Mouse (Mus musculus) liver, embryonic 14.5 days (tissue): ENCODE measurements around the gene Olfr700. TPM values are rescaled to one million over a fixed set of nuclear protein-coding genes. Genes with fewer than 3 reads are reported as not detected.
A peak's percentile ranks its signal among the peaks of the same experiment; 100 is the strongest.

Experiments
- ATAC-seq: fragments of 200-750 bp; cut with Nextera tagmentation; 2 replicates; pipeline ENCODE4 v1.8.0; 2017; ENCODE audit warnings: moderate number of reproducible peaks, mild to moderate bottlenecking, moderate library complexity; ENCODE audit not compliant: insufficient read depth
- DNase-seq, 3 experiments: peaks; one replicate each; pipeline ENCODE4 v3.0.0-alpha.2; 2012 to 2013; ENCODE audit warnings: low read depth in 3 of 3, low spot score in 3 of 3
- H3K27ac ChIP-seq: fragments of 300-500 bp; sonication (generic); 2 replicates; pipeline ENCODE4 v1.5.1; 2014; ENCODE audit warnings: moderate library complexity, mild to moderate bottlenecking, control low read depth, inconsistent platforms
- H3K27me3 ChIP-seq: fragments of 300-500 bp; sonication (generic); 2 replicates; pipeline ENCODE4 v1.6.1; 2014; ENCODE audit warnings: mild to moderate bottlenecking, low read length, moderate library complexity; ENCODE audit not compliant: control insufficient read depth, insufficient read depth
- H3K36me3 ChIP-seq: fragments of 300-500 bp; sonication (generic); replicated peaks from 2 replicates; pipeline ENCODE4 v1.6.1; 2014; ENCODE audit warnings: low read depth; ENCODE audit not compliant: control insufficient read depth, insufficient read depth
- H3K4me1 ChIP-seq, 2 experiments: fragments of 200-500 bp in 1 of 2; fragments of 300-500 bp in 1 of 2; sonication (generic) in 1 of 2; replicated peaks; 2 replicates each; pipeline ENCODE4 v1.6.1; 2012 to 2014; ENCODE audit warnings: antibody characterized with exemption in 1 of 2, inconsistent platforms in 1 of 2, low read length in 1 of 2; ENCODE audit not compliant: control insufficient read depth in 2 of 2, insufficient read depth in 2 of 2
- H3K4me2 ChIP-seq: fragments of 300-500 bp; sonication (generic); 2 replicates; pipeline ENCODE4 v1.6.1; 2014; ENCODE audit warnings: low read depth, mild to moderate bottlenecking, control low read depth, moderate library complexity
- H3K4me3 ChIP-seq, 2 experiments: fragments of 200-500 bp in 1 of 2; fragments of 300-500 bp in 1 of 2; sonication (generic) in 1 of 2; 2 replicates each; pipeline ENCODE4 v1.5.1; 2012 to 2014; ENCODE audit warnings: low read depth in 2 of 2, low read length in 2 of 2, mild to moderate bottlenecking in 2 of 2, control low read depth in 1 of 2, inconsistent platforms in 1 of 2, moderate library complexity in 1 of 2; ENCODE audit not compliant: insufficient read depth in 1 of 2
- H3K9ac ChIP-seq: fragments of 300-500 bp; sonication (generic); replicated peaks from 2 replicates; pipeline ENCODE4 v1.6.1; 2014; ENCODE audit warnings: mild to moderate bottlenecking, control low read depth, moderate library complexity
- H3K9me3 ChIP-seq: fragments of 300-500 bp; sonication (generic); 2 replicates; pipeline ENCODE4 v1.6.1; 2016; ENCODE audit warnings: low read length, mixed read lengths; ENCODE audit not compliant: control insufficient read depth
- CTCF ChIP-seq: IDR thresholded peaks from 2 replicates; pipeline ENCODE4 v1.5.1; 2016; ENCODE audit warnings: antibody characterized with exemption, low read depth, control low read depth
- EP300 ChIP-seq: IDR thresholded peaks from 2 replicates; pipeline ENCODE4 v1.6.1; 2016; ENCODE audit warnings: antibody characterized with exemption, low read depth
- WGBS: fragments of 180-500 bp; shearing (Covaris S2); extraction: QIAGEN DNeasy Blood & Tissue Kit; methylation state at CpG from one replicate; pipeline ENCODE4 v1.1.7; 2014; ENCODE audit not compliant: insufficient replicate concordance; 5-methylcytosine and 5-hydroxymethylcytosine counted together
- polyA plus RNA-seq, 2 experiments: library from polyadenylated mRNA; depleted of rRNA in 1 of 2; stranded (reverse) in 1 of 2; unstranded in 1 of 2; fragments of >200 nt; fragmentation: Nextera tagmentation in 1 of 2; extraction: Ambion mirVana in 1 of 2; gene quantifications; 2 replicates each; pipeline versions ENCODE4 v1.2.1 to v1.2.3; 2012 to 2014

Olfr700 gene
- polyA plus RNA-seq (2012; rRNA removed) (not detected in 2 replicates), polyA plus RNA-seq (2014; fragmentation: Nextera tagmentation; extraction: Ambion mirVana) (not detected in 2 replicates)

- WGBS, result 73% methylated on average over 1 of the region's 1 CpGs
- no peaks in the 10 kb centered on the region for H3K4me1 ChIP-seq
- TF ChIP-seq EP300 (no peak), CTCF (no peak)
- no peak within 1 kb of the TSS for H3K27ac ChIP-seq
- no peaks in the 10 kb centered on the region for H3K36me3 ChIP-seq
- no peak within 1 kb of the TSS for H3K4me2 ChIP-seq
- H3K9me3 ChIP-seq, result no peaks in the 10 kb centered on the region
- H3K27me3 ChIP-seq, result no peaks in the 10 kb centered on the region
- no peak within 1 kb of the TSS for H3K9ac ChIP-seq
- DNase-seq, result no peak
- H3K4me3 ChIP-seq, result no peak within 1 kb of the TSS
- no peak for ATAC-seq
Measured at GRCm38 (mm10) chr7:106808734-106809133, at the start of gene Olfr700. Olfr700 (minus strand) TSS chr7:106808834.

DNA sequence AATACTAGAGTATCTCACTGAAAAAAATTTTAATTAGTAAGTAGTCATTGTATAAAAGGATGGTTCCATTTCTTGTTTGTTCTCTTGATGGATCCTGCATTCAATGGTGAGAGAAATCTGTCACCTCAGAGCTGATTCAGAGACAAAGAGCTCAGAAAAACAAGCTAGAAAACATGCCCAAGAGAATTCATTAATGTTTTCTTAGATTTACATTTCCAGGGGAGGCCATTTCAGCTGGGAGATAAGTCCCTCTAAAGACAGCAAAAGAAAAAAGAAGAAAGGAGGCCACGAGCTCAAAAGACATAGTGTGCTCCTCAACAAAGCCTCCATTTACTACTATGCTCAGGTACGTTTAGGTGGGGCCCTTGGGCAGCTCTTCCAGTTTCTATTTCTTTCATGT, 34.4 kb upstream of the Olfr700 start, which contains the start of gene Olfr703:
Gene Olfr703 (plus strand): TSS at position 301 of the 400 bp plus-strand sequence.
- DNase-seq, result no peak
- no peaks in the 10 kb centered on the region for H3K9me3 ChIP-seq
- no peaks in the 10 kb centered on the region for H3K4me1 ChIP-seq
- H3K36me3 ChIP-seq, result no peaks in the 10 kb centered on the region
- H3K4me3 ChIP-seq, result no peak within 1 kb of the TSS
- no peak within 1 kb of the TSS for H3K9ac ChIP-seq
- H3K27me3 ChIP-seq, result no peaks in the 10 kb centered on the region
- no peak within 1 kb of the TSS for H3K4me2 ChIP-seq
- no peak within 1 kb of the TSS for H3K27ac ChIP-seq
- WGBS, result 44% methylated on average over 2 of the region's 2 CpGs
- ATAC-seq, result no peak
- TF ChIP-seq EP300 (no peak), CTCF (no peak)

GRCm38 (mm10) chr7:106833793-106834192, 25.2 kb upstream of the Olfr700 start, which contains the start of gene Olfr702:
Olfr702 (minus strand) TSS chr7:106833893.
- H3K27ac ChIP-seq, result no peak within 1 kb of the TSS
- no peak for TF ChIP-seq EP300
- no peak for TF ChIP-seq CTCF
- ATAC-seq (no peak), DNase-seq (no peak)
- no peak within 1 kb of the TSS for H3K4me3 ChIP-seq
- H3K9me3 ChIP-seq, result no peaks in the 10 kb centered on the region
- H3K27me3 ChIP-seq, result no peaks in the 10 kb centered on the region
- H3K9ac ChIP-seq, result no peak within 1 kb of the TSS
- no peak within 1 kb of the TSS for H3K4me2 ChIP-seq
- no peaks in the 10 kb centered on the region for H3K4me1 ChIP-seq
- H3K36me3 ChIP-seq, result no peaks in the 10 kb centered on the region

DNA sequence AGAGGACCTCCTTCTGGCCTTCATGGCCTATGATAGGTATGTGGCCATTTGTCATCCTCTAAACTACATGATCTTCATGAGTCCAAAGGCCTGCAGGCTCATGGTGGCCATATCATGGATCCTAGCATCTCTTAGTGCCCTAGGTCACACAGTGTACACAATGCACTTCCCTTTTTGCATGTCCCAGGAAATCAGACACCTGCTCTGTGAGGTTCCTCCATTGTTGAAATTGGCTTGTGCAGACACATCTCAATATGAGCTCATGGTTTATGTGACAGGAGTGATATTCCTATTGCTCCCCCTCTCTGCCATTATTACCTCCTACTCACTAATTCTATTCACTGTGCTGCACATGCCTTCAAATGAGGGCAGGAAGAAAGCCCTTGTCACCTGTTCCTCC, 9.8 kb upstream of the Olfr700 start:
- no peak for DNase-seq
- H3K36me3 ChIP-seq, result no peaks in the 10 kb centered on the region
- ATAC-seq, result no peak
- H3K27me3 ChIP-seq, result no peaks in the 10 kb centered on the region
- no peak overlapping the region for H3K9ac ChIP-seq
- H3K9me3 ChIP-seq, result no peaks in the 10 kb centered on the region
- no peak overlapping the region for H3K27ac ChIP-seq
- no peak overlapping the region for H3K4me2 ChIP-seq
- H3K4me1 ChIP-seq, result no peaks in the 10 kb centered on the region
- TF ChIP-seq EP300 (no peak), CTCF (no peak)
- no peak overlapping the region for H3K4me3 ChIP-seq

DNA sequence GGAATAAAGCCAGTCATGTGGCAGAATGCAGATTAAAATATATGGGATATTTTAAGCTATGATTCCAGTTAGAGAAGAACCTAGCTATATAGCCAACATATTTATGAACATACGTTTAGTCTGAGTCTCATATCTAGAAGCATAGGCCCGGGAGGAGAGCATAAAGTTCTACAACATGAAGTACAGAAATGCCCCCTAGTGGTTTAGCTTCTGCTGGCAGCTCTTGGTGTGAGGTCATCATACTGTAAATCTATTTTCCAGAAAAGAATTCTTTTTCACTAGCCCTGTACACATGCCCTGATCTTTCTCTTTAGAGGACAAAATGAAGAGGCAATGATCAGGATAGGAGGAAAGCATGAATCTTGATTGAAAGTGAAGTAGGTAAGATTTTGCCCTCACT, 7.1 kb upstream of the Olfr700 start:
- ATAC-seq, result no peak
- WGBS, result 15% methylated on average over 2 of the region's 2 CpGs
- TF ChIP-seq CTCF (peak; percentile 25; the same call in 1 of the 2 replicates), EP300 (no peak)

More for the DNA sequence above, 7.1 kb upstream of the Olfr700 start:
- Histone ChIP-seq H3K4me3 (no peak overlapping the region), H3K4me2 (no peak overlapping the region), H3K9me3 (no peaks in the 10 kb centered on the region), H3K9ac (no peak overlapping the region), H3K27ac (no peak overlapping the region), H3K4me1 (no peaks in the 10 kb centered on the region), H3K36me3 (no peaks in the 10 kb centered on the region), H3K27me3 (no peaks in the 10 kb centered on the region)
- DNase-seq, result peak; percentile 0 to 7 (median 7)
